Mouse (Mus musculus): ENCODE results near the gene Gpr137b. TPM values are rescaled to one million over a fixed set of nuclear protein-coding genes. Genes with fewer than 3 reads are reported as not detected.
A peak's percentile ranks its signal among the peaks of the same experiment; 100 is the strongest.
"Not testable (repeated sequence)": the region's sequence is repeated elsewhere in the genome, so short reads cannot be mapped to it uniquely, and the experiment has no call there.

The Gpr137b gene
- polyA plus RNA-seq (2014; fragmentation: Nextera tagmentation; extraction: Ambion mirVana) = 18.3 and 19.6 TPM in 2 replicates

DNA sequence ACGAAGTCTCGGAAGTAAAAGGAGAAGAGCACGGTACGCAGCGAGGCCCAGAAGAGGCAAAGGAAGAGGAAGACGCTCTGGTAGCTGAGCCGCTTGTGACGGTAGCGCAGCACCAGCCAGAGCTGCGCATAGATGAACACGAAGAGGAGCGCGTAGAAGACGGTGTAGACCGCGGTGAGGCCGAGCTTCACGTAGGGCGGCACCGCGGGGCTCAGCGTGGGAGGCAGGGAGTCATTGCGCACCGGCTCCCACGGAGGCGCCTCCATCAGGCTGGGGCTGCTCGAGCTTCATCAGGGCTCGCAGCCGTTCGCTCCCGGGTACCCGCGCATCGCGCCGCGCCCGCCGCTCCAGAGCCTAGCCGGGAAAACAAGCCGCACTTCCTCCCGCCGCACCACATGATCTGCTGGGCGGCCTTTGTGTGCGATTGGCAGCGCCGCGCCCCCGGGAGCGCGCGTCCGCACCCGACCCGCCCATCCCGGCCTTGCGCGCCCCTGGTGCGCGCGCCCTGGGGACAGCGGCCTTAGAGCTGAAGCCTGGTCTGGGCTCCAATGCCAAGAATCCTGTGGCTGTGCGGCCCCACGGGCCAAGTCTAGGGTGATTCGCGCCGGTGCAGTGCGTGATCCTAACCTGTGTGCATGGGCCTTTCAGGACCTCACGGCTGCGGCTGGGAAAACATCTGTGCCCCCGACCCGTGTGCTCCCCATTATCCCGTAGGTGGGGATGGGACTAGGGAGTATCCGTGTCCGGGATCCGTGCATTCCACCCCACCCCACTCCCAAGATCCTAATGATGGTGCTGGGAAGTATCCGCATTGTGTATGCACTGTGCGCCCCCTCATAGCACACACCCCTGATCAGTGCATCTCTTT is at the start of gene Gpr137b:
Gene Gpr137b, minus strand, starts transcription at position 787 of the 868 bp plus-strand sequence.
- not testable (repeated sequence) for H3K27ac ChIP-seq (replicated peaks; ENCODE audit: low read depth, low read length); H3K9me3 ChIP-seq (ENCODE audit: control insufficient read depth, low read length); H3K27me3 ChIP-seq (ENCODE audit: control insufficient read depth, insufficient read depth, low read length); H3K36me3 ChIP-seq (ENCODE audit: control insufficient read depth, insufficient read depth, low read length); H3K9ac ChIP-seq (ENCODE audit: low read length); H3K4me1 ChIP-seq (ENCODE audit: control insufficient read depth, insufficient read depth, low read length)
- 0% methylated on average over 45 of the region's 78 CpGs for WGBS
- Histone ChIP-seq H3K4me3 (ENCODE audit: low read depth, low read length) (peak within 1 kb of the TSS; percentile 28), H3K4me2 (ENCODE audit: low read depth, severe bottlenecking) (peak within 1 kb of the TSS; percentile 36)
- peak; percentile 86 for ATAC-seq (ENCODE audit: insufficient number of reproducible peaks, low FRiP score, low TSS enrichment, low read depth)
- DNase-seq (ENCODE audit: low spot score) = peak; percentile 59

GRCm38 (mm10) chr13:13438112-13438953 is 44.5 kb upstream of the Gpr137b start:
- H3K36me3 ChIP-seq (ENCODE audit: control insufficient read depth, insufficient read depth, low read length); H3K4me1 ChIP-seq (ENCODE audit: control insufficient read depth, insufficient read depth, low read length); H3K27ac ChIP-seq (replicated peaks; ENCODE audit: low read depth, low read length); H3K9ac ChIP-seq (ENCODE audit: low read length); H3K27me3 ChIP-seq (ENCODE audit: control insufficient read depth, insufficient read depth, low read length); DNase-seq (ENCODE audit: low spot score); H3K9me3 ChIP-seq (ENCODE audit: control insufficient read depth, low read length); H3K4me3 ChIP-seq (ENCODE audit: low read depth, low read length): not testable (repeated sequence)
- WGBS = 5% methylated on average over 12 of the region's 28 CpGs
- ATAC-seq (ENCODE audit: insufficient number of reproducible peaks, low FRiP score, low TSS enrichment, low read depth) = peak; percentile 64
- peak overlapping the region; percentile 15; the same call in 1 of the 2 replicates for H3K4me2 ChIP-seq (ENCODE audit: low read depth, severe bottlenecking)

DNA sequence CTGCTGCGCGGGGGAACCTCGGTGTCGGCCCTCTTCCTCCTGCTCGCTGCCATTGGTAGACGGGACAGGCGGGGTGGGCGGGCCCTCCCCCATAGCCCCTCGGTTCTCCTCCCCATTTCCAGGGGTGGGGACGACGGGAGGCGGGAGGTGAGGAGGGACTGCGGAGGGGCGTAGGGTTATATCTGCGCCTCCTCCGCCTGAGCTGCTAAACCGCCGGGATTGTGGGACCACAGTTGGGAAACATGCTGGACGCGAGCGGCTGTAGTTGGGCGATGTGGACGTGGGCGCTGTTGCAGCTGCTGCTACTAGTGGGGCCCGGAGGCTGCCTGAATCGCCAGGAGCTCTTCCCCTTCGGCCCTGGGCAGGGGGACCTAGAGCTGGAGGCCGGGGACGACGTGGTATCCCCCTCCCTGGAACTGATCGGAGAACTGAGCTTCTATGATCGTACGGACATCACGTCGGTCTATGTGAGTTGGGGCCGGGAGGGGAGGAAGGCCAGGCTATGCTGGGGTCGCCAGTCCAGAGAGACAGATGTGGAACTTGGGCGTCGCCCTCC is 43.7 kb upstream of the Gpr137b start, which contains the start of gene Nid1:
Gene Nid1, plus strand, starts transcription at position 92 of the 556 bp plus-strand sequence.
- WGBS = 0% methylated on average over 19 of the region's 39 CpGs

GRCm38 (mm10) chr13:13436161-13436560 is 42.3 kb upstream of the Gpr137b start:
- not testable (repeated sequence) for ATAC-seq (ENCODE audit: insufficient number of reproducible peaks, low FRiP score, low TSS enrichment, low read depth); H3K27me3 ChIP-seq (ENCODE audit: control insufficient read depth, insufficient read depth, low read length); DNase-seq (ENCODE audit: low spot score)

More for the DNA sequence above, 43.7 kb upstream of the Gpr137b start, which contains the start of gene Nid1:
- not testable (repeated sequence) for H3K36me3 ChIP-seq (ENCODE audit: control insufficient read depth, insufficient read depth, low read length); H3K27me3 ChIP-seq (ENCODE audit: control insufficient read depth, insufficient read depth, low read length); H3K9me3 ChIP-seq (ENCODE audit: control insufficient read depth, low read length); DNase-seq (ENCODE audit: low spot score); H3K27ac ChIP-seq (replicated peaks; ENCODE audit: low read depth, low read length); H3K4me1 ChIP-seq (ENCODE audit: control insufficient read depth, insufficient read depth, low read length); H3K9ac ChIP-seq (ENCODE audit: low read length)
- ATAC-seq (ENCODE audit: insufficient number of reproducible peaks, low FRiP score, low TSS enrichment, low read depth) = peak; percentile 83
- H3K4me3 ChIP-seq (ENCODE audit: low read depth, low read length) = peak within 1 kb of the TSS; percentile 12; the same call in 1 of the 2 replicates
- peak within 1 kb of the TSS; percentile 22; the same call in 1 of the 2 replicates for H3K4me2 ChIP-seq (ENCODE audit: low read depth, severe bottlenecking)

GRCm38 (mm10) chr13:13423301-13423700 is 29.5 kb upstream of the Gpr137b start:
- H3K27me3 ChIP-seq (ENCODE audit: control insufficient read depth, insufficient read depth, low read length); H3K36me3 ChIP-seq (ENCODE audit: control insufficient read depth, insufficient read depth, low read length); H3K9ac ChIP-seq (ENCODE audit: low read length); H3K4me1 ChIP-seq (ENCODE audit: control insufficient read depth, insufficient read depth, low read length); H3K27ac ChIP-seq (replicated peaks; ENCODE audit: low read depth, low read length); H3K4me3 ChIP-seq (ENCODE audit: low read depth, low read length); H3K9me3 ChIP-seq (ENCODE audit: control insufficient read depth, low read length); DNase-seq (ENCODE audit: low spot score); ATAC-seq (ENCODE audit: insufficient number of reproducible peaks, low FRiP score, low TSS enrichment, low read depth); H3K4me2 ChIP-seq (ENCODE audit: low read depth, severe bottlenecking): not testable (repeated sequence)
- 63% methylated on average over 1 of the region's 5 CpGs for WGBS

More at GRCm38 (mm10) chr13:13436161-13436560, 42.3 kb upstream of the Gpr137b start:
- 72% methylated on average over 4 of the region's 7 CpGs for WGBS
- H3K4me3 ChIP-seq (ENCODE audit: low read depth, low read length); H3K9ac ChIP-seq (ENCODE audit: low read length); H3K9me3 ChIP-seq (ENCODE audit: control insufficient read depth, low read length); H3K27ac ChIP-seq (replicated peaks; ENCODE audit: low read depth, low read length); H3K4me2 ChIP-seq (ENCODE audit: low read depth, severe bottlenecking); H3K36me3 ChIP-seq (ENCODE audit: control insufficient read depth, insufficient read depth, low read length); H3K4me1 ChIP-seq (ENCODE audit: control insufficient read depth, insufficient read depth, low read length): not testable (repeated sequence)

- H3K4me2 ChIP-seq (ENCODE audit: low read depth, severe bottlenecking) = not testable (repeated sequence)
Observed at GRCm38 (mm10) chr13:13418859-13419258, 25.0 kb upstream of the Gpr137b start.

DNA sequence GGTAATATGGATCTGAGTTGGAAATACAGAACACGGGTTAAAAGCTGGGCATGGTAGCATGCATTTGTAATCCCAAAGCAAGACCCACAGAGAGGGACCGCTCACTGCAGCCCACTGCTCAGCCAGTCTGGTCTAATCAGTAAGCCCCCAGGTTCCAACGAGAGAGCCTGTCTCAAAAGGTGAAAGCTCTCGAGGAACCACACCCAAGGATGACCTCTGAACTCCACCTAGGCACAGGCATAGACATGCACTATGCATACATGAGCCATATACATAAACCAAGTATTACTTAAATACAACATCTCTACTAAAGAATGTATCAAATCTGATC is 22.2 kb upstream of the Gpr137b start:
- H3K4me1 ChIP-seq (ENCODE audit: control insufficient read depth, insufficient read depth, low read length); H3K9ac ChIP-seq (ENCODE audit: low read length); H3K4me2 ChIP-seq (ENCODE audit: low read depth, severe bottlenecking); H3K27me3 ChIP-seq (ENCODE audit: control insufficient read depth, insufficient read depth, low read length); DNase-seq (ENCODE audit: low spot score); H3K36me3 ChIP-seq (ENCODE audit: control insufficient read depth, insufficient read depth, low read length); H3K9me3 ChIP-seq (ENCODE audit: control insufficient read depth, low read length); H3K4me3 ChIP-seq (ENCODE audit: low read depth, low read length); H3K27ac ChIP-seq (replicated peaks; ENCODE audit: low read depth, low read length): not testable (repeated sequence)
- peak; percentile 64 for ATAC-seq (ENCODE audit: insufficient number of reproducible peaks, low FRiP score, low TSS enrichment, low read depth)
- WGBS = 83% methylated on average over 2 of the region's 4 CpGs

More at GRCm38 (mm10) chr13:13418859-13419258, 25.0 kb upstream of the Gpr137b start:
- not testable (repeated sequence) for H3K4me3 ChIP-seq (ENCODE audit: low read depth, low read length); H3K27me3 ChIP-seq (ENCODE audit: control insufficient read depth, insufficient read depth, low read length); ATAC-seq (ENCODE audit: insufficient number of reproducible peaks, low FRiP score, low TSS enrichment, low read depth); DNase-seq (ENCODE audit: low spot score); H3K9me3 ChIP-seq (ENCODE audit: control insufficient read depth, low read length); H3K27ac ChIP-seq (replicated peaks; ENCODE audit: low read depth, low read length); H3K36me3 ChIP-seq (ENCODE audit: control insufficient read depth, insufficient read depth, low read length); H3K4me1 ChIP-seq (ENCODE audit: control insufficient read depth, insufficient read depth, low read length); H3K9ac ChIP-seq (ENCODE audit: low read length)
- WGBS = 94% methylated on average over 6 of the region's 12 CpGs
